Mouse (Mus musculus) cortical plate, adult 2 months (tissue): Measurements from ENCODE around the gene Arrdc3.

Experiments used
- CTCF ChIP-seq: fragments of 200-500 bp; IDR thresholded peaks from 2 replicates; pipeline ENCODE4 v1.5.1; 2011; ENCODE audit warnings: mild to moderate bottlenecking, control low read depth, low read length; ENCODE audit not compliant: insufficient read depth; ENCODE audit errors: extremely low read depth
- POLR2A ChIP-seq: fragments of 200-500 bp; IDR thresholded peaks from 2 replicates; pipeline ENCODE4 v1.6.1; 2011; ENCODE audit warnings: mild to moderate bottlenecking, low read length, control low read depth; ENCODE audit not compliant: insufficient read depth; ENCODE audit errors: extremely low read depth

DNA sequence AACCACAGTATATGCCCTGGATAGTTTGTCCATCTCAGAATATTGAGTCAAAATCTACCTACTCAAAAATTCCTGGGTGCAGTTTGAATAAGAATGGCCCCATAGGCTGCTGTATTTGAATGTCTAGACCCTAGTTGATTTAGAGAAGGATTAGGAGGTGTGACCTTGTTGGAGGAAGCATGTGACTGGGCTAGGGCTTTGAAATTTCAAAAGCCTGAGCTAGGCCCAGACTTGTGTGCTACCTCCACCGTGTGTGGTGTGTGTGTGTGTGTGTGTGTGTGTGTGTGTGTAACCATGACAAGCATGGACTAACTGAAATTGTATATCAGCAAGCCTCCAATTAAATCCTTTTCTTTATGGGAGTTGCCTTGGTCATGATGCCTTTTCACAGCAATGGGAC, 14.2 kb downstream of the Arrdc3 start:
- no peak for TF ChIP-seq POLR2A
- no peak for TF ChIP-seq CTCF
